ENCODE assay signal across 15 mouse cellular contexts in genomic region chr2:27692608-27693007, GRCm38 (mm10). TPM values are rescaled to one million over a fixed set of nuclear protein-coding genes. Genes with fewer than 3 reads are reported as not detected.
DNase-seq lines count a peak whose midpoint lies in the region; ATAC-seq and TF ChIP-seq lines count a peak whose summit lies in the region.
"Had no signal": no experiment of that assay in that cellular context is flagged by ENCODE, and none has a peak within 500 bp of the region (broad histone marks: within the 10 kb centered on the region; RNA-seq: fewer than 3 reads in every experiment).

No protein-coding gene starts in this region.

- no peaks in the 10 kb centered on the region for H3K27me3 ChIP-seq in liver, adult 2 months (ENCODE audit: control insufficient read depth, insufficient read depth, low read length)
- H3K27me3 ChIP-seq in heart, embryonic 12.5 days (replicated peaks) = no peaks in the 10 kb centered on the region; the same call in 1 of the 2 replicates
- no peaks in the 10 kb centered on the region for H3K27me3 ChIP-seq in midbrain, embryonic 11.5 days (ENCODE audit: control insufficient read depth, insufficient read depth, low read length)
- H3K27me3 ChIP-seq: limb, embryonic 15.5 days had no signal

- H3K4me1 ChIP-seq in liver, adult 2 months (ENCODE audit: control insufficient read depth, insufficient read depth, low read length) = peaks cover 86% of the 10 kb centered on the region
- H3K4me1 ChIP-seq in heart, embryonic 12.5 days (replicated peaks) = peaks cover 88% of the 10 kb centered on the region
- no peaks in the 10 kb centered on the region; the same call in 1 of the 2 replicates for H3K4me1 ChIP-seq in midbrain, embryonic 11.5 days (ENCODE audit: control insufficient read depth, insufficient read depth, low read length)

- no peaks in the 10 kb centered on the region for H3K36me3 ChIP-seq in liver, adult 2 months (ENCODE audit: control insufficient read depth, insufficient read depth, low read length)
- H3K36me3 ChIP-seq in heart, embryonic 12.5 days = no peaks in the 10 kb centered on the region
- no peaks in the 10 kb centered on the region for H3K36me3 ChIP-seq in midbrain, embryonic 11.5 days (ENCODE audit: control insufficient read depth, insufficient read depth, low read length)
- H3K36me3 ChIP-seq: limb, embryonic 15.5 days had no signal

- no peak overlapping the region for H3K4me3 ChIP-seq in liver, adult 2 months (ENCODE audit: insufficient read depth, low read depth, low read length)
- no peak overlapping the region for H3K4me3 ChIP-seq in heart, embryonic 12.5 days
- H3K4me3 ChIP-seq in midbrain, embryonic 11.5 days (ENCODE audit: low read depth, low read length) = no peak overlapping the region
- H3K4me3 ChIP-seq: limb, embryonic 15.5 days had no signal

- DNase-seq in heart, adult 11 months = peak; percentile 95
- no peak for DNase-seq in heart, postnatal 25 days (ENCODE audit: low spot score)
- DNase-seq in liver, adult 2 months (ENCODE audit: extremely low read depth, low read depth, low spot score) = no peak
- DNase-seq in liver = no peak
- DNase-seq in cerebellum, adult 11-12 months = no peak
- DNase-seq in midbrain, embryonic 11.5 days (ENCODE audit: low spot score, missing footprints) = no peak
- DNase-seq: cerebellum, adult 18-20 months; kidney, postnatal 14 days; lung, postnatal 36 days; midbrain, embryonic 14.5 days; spleen, adult 18-20 months had no signal

- no peak for TF ChIP-seq POLR2A in liver, adult 2 months (IDR thresholded peaks at IDR 0.05; ENCODE audit: extremely low read depth, insufficient read depth, low read length)

- 21% methylated on average over 3 of the region's 3 CpGs for WGBS in liver, adult 2 months
- WGBS in heart, embryonic 12.5 days = 9% methylated on average over 3 of the region's 3 CpGs
- 82% methylated on average over 3 of the region's 3 CpGs for WGBS in midbrain, embryonic 11.5 days

- intact Hi-C loops in heart, postnatal 25 days (cut with DNase I) = loop anchor here (5.0 kb wide), 2 partner anchors 40 to 55 kb away; no protein-coding TSS in a partner anchor

- H3K4me2 ChIP-seq in heart, embryonic 12.5 days = peak overlapping the region; percentile 37
- H3K4me2 ChIP-seq in midbrain, embryonic 11.5 days = no peak overlapping the region
- H3K4me2 ChIP-seq: limb, embryonic 15.5 days had no signal

- 0 out of 2 replicates have a peak overlapping the region, but pooled peaks have one; percentile 7 for H3K9ac ChIP-seq in liver, adult 2 months (ENCODE audit: low read depth, low read length)
- H3K9ac ChIP-seq in heart, embryonic 12.5 days = 0 out of 2 replicates have a peak overlapping the region, but pooled peaks have one; percentile 17
- no peak overlapping the region for H3K9ac ChIP-seq in midbrain, embryonic 11.5 days (ENCODE audit: low read length)
- H3K9ac ChIP-seq: limb, embryonic 15.5 days had no signal

- H3K27ac ChIP-seq in liver, adult 2 months (replicated peaks; ENCODE audit: insufficient read depth, low read depth, low read length) = peak overlapping the region; percentile 21
- H3K27ac ChIP-seq in heart, embryonic 12.5 days (ENCODE audit: poor library complexity, severe bottlenecking) = peak overlapping the region; percentile 59
- H3K27ac ChIP-seq in midbrain, embryonic 11.5 days (ENCODE audit: low read depth, low read length) = no peak overlapping the region
- H3K27ac ChIP-seq: limb, embryonic 15.5 days had no signal

- TF ChIP-seq CTCF in liver, adult 2 months (IDR thresholded peaks at IDR 0.05; ENCODE audit: low read depth, low read length) = no peak

- ATAC-seq in heart, embryonic 12.5 days (ENCODE audit: insufficient number of reproducible peaks, low FRiP score) = peak; percentile 33
- ATAC-seq in megakaryocyte-erythroid progenitor cell, adult 5-6 weeks (replicated peaks; ENCODE audit: low FRiP score, low TSS enrichment, poor library complexity, severe bottlenecking) = 0 out of 2 replicates have a peak, but pooled peaks have one; percentile 28
- no peak for ATAC-seq in midbrain, embryonic 11.5 days (ENCODE audit: low FRiP score)
- ATAC-seq: forebrain, embryonic 14.5 days had no signal

- no peaks in the 10 kb centered on the region for H3K9me3 ChIP-seq in heart, embryonic 12.5 days (replicated peaks)
- H3K9me3 ChIP-seq in midbrain, embryonic 11.5 days (ENCODE audit: control insufficient read depth, low read length) = no peaks in the 10 kb centered on the region
- H3K9me3 ChIP-seq: limb, embryonic 15.5 days had no signal

- peaks cover 95% of the 10 kb centered on the region for H3K79me2 ChIP-seq in liver, adult 2 months (ENCODE audit: control insufficient read depth, insufficient read depth, low read length)

RNA-seq across cellular contexts. Expression of gene Rxra, which starts 16.4 kb away (rescaled TPM):
- 10 to 100 TPM; 41.5 to 45.9 TPM for total RNA-seq in heart, postnatal 25 days (2021)
- 108 and 124 TPM in 2 replicates for total RNA-seq in liver, adult 2 months (2014; rRNA removed)
- 303 and 313 TPM in 2 replicates for polyA plus RNA-seq in liver, adult 2 months (2012; rRNA removed)
- 7.8 and 8.6 TPM in 2 replicates for polyA plus RNA-seq in heart, embryonic 12.5 days (2016; fragmentation: Nextera tagmentation; extraction: Ambion mirVana)
- total RNA-seq in megakaryocyte-erythroid progenitor cell, adult 5-6 weeks (2014; fragmentation: Nextera tagmentation) = 4.6 and 7.0 TPM in 2 replicates
- 2.8 and 8.0 TPM in 2 replicates for total RNA-seq in megakaryocyte-erythroid progenitor cell, adult 5-6 weeks (2017)
- polyA plus RNA-seq in midbrain, embryonic 11.5 days (2014; fragmentation: Nextera tagmentation; extraction: Ambion mirVana) = 6.7 and 6.9 TPM in 2 replicates

Comparison
In these comparisons a context has a peak if more than half of its experiments do, and no peak if none do; other contexts are left out.
1. RNA of gene Rxra, which starts 16.4 kb away (total RNA-seq): 108 to 124 TPM in liver, adult 2 months and 41.5 to 45.9 TPM in heart, postnatal 25 days; 2.8 to 8.0 TPM in megakaryocyte-erythroid progenitor cell, adult 5-6 weeks; every median in the first group is over 4 times any median in the second.